Mouse (Mus musculus) spleen, postnatal 10 days (tissue): Measurements from ENCODE around the gene Slc27a1.

Experiments
- DNase-seq, 2 experiments: peaks; one replicate each; pipeline ENCODE4 v3.0.0; 2021 to 2022; ENCODE audit warnings: low spot score in 2 of 2

The Slc27a1 gene

DNA sequence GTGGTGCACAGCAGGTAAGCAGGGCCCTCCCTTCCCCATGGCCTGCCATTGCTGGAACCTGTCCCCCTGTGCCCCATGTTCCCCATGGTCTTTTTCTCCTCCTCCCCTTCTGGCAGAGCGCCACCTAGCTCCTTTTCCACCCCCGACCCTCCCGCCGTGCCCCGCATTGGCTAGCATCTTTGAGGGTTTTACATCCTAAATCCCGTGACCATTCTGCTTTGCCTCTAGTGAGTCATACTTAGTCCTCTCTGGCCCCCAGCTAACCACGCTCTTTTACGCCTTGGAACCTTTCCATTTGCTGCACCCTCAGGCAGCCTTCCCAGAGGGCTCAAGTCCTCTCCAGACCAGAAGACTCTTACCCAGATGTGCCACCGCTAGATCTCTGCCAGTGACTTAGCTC is 11.5 kb downstream of the Slc27a1 start:
- no peak for DNase-seq

DNA sequence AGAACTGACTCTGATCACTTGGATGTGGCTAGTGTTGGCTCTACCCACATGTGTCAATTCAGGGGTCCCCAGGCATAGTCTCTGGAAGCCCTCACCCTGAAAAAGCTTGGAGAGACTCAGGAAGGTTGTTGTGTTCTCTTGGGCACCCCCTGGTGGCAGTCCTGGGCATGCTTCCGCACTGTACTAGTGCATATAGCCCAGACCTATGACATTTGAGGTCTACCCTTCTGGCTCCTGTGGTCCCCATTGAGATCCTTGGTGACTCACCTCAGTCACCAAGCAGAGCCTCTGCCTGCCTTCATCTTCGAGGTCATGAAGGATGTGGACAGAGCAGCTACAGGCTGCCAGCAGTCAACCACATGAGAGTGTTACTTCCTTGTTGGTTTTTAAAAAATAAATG is 18.2 kb downstream of the Slc27a1 start:
- DNase-seq: peak; percentile 46 to 76

DNA sequence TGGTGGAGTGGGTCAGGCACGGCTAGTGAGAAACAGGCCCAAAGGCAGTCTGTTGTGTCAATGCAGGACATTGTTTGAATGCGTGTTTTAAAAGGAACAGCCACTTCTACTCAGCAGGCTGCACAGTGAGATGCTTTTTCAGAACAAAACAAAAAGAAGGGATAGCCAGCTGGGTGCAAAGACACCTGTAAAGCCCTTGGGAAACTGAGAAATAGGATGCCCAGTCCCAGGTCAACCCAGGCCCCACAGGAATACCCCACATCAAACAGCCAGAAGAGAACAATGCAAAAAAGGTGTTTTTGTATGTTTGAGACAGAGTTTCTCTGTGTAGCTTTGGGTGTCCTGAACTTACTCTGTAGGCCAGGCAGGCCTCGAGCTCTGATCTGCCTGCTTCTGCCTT is 20.1 kb downstream of the Slc27a1 start:
- no peak for DNase-seq

DNA sequence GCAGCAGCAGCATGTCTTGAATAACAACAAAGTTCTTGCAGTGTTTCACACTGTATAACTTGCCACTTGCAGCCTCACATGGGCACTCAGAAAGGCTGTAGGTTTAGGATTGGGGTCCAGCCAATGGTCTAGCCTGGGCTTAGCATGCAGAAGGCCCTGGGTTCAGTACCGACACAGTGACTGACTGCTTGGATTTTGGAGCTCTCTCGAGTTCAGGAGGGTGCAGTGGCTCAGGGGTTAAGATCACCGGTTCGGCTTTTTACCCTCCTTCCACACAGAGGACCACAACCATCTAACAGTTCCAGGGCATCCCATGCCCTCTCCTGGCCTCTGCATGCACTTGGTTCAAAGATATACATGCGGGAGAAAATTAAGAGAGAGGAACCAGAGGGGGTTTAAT is 22.3 kb downstream of the Slc27a1 start:
- no peak for DNase-seq

DNA sequence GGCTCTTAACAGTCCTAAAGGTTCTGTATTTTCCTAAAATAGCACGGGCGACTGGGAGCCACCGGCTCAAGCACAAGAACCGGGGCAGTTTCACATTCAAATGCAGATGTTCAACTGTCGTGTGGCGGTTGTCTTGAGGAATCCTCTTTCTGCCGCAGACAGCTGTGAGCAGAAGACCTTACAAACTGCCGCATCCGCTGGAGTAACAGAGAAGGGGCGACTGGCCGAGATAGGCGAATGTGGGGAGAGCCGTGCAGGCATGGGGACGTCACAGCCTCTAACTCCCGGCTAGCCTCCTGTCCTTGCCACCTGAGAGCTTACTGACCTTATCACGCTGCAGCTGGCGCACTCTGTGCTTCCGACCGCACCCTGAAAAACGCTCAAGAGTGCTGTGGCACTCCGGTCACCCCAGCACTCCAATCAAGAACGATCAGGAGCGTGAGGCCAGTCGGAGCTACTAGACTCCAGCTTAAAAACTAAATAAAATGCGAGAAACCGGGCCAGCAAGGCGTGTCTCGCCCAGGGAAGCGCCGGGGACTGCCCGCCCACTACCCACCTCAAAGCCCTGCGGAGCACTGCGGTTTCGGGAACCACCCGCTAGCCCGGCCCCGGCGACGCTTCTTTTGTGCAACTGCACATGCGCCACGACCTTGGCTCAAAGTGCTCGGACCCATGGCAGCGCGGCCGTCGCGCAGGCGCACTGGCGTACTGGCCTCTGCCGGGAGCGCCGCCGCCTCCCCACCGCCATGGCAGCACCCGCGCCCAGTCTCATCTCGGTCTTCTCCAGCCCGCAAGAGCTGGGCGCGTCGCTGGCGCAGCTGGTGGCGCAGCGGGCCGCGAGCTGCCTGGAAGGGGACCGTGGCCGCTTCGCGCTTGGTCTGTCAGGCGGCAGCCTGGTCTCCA is 23.0 kb downstream of the Slc27a1 start, which contains the start of gene Pgls:
TSS of gene Pgls (plus strand) at position 706 of the 903 bp plus-strand sequence.
- DNase-seq: peak; percentile 85 to 92

DNA sequence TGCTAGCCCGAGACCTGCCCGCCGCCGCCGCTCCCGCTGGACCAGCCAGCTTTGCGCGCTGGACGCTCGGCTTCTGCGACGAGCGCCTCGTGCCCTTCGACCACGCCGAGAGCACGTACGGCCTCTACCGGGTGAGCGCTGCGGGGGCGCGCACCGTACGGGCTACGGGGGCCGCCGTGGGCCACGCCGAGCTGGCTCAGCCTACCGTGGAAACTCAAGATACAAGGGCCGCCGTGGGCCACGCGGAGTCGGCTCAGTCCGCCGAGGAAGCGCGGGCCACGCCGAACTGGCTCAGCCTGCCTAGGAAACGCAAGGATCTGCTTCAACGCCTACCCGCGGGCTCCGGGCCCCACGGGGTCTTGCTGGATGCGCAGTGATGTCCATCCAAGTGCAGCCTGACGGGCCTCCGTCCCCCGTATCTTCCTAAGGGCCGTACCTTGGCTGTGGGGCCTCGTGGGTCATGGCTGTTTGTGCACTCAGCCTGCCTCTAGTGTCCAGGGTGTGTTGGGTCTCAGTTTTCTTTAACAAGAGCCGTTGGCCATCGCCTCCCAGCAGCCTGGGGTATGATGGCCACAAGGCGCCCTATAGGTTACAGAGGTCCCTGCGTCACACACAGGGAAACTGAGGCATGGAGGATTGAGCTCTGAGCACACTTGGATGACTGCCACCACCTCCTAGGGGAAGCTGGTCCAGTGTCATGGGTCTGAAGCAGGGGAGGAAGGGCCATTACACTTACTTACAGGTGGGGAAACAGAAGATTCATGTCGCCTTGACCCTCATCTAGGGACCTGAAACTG is 23.9 kb downstream of the Slc27a1 start:
- peak in 1 of 2 experiments; percentile 76 for DNase-seq

DNA sequence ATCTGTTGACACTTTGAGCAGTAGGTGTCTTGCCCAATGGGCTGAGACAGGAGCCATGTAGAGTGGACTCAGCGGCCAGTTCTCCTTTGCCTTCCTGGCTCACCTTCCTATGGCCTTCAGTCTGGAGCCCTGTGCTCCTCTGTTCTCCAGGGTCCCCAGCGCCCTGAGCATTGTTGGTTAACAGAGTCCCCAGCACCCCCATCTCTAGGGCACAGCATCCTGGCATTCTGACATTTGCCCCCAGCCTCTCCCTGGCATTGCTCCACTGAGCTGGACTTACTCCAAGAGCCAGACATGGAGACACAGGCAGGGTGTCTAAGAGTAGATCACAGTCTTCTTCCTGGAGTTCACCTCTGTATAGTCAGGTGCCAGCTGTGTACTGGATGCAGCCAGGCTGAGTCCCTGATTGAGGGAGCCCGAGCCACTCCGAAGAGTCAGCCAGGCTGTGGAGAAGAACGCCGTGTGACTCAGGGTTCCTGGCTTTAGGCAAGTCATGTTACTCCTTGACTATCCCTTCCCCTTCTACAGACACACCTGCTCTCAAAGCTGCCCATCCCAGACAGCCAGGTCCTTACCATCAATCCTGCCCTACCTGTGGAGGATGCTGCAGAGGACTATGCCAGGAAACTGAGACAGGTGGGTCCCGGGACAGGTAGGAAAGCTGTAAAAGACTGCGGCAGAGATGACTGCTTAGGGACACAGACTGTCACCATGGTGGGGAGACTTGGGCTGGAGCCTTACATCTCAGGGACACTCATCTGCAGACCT is 25.1 kb downstream of the Slc27a1 start:
- DNase-seq: no peak

DNA sequence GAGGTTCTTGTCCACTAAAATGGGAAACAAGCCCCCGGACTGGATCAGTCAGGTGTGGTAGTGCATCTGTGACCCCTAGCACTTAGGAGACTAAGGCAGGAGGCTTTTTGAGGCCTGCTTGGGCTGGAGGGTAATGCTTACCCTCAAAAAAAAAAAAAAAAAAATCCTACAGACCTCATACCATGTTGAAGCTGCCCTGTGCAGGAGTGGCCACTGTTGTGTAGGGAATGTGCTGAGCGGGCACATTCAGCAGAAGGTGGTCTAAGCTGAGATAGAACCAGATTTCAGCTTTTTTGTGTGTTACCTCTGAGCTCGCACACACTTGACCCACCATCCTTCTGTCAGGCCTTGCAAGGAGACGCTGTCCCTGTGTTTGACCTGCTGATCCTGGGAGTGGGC is 25.6 kb downstream of the Slc27a1 start:
- DNase-seq: no peak

DNA sequence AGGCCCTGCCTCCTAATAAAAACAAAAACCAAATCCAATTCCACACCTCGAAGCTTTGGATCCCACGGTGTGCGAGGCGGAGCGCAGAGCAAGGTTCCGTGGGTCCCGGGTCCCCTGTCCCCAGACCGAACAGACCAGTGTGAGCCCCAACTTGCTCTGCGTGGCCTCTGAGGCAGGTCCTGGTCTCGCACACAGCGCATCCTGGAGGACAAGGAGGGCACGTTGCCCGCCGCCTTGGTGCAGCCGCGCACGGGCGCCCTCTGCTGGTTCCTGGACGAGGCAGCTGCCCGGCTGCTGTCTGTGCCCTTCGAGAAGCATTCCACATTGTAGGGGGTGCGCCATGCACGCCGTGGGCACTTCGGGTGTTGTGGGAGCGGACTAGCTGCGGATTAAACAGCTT is 27.2 kb downstream of the Slc27a1 start:
- peak; percentile 90 to 94 for DNase-seq

DNA sequence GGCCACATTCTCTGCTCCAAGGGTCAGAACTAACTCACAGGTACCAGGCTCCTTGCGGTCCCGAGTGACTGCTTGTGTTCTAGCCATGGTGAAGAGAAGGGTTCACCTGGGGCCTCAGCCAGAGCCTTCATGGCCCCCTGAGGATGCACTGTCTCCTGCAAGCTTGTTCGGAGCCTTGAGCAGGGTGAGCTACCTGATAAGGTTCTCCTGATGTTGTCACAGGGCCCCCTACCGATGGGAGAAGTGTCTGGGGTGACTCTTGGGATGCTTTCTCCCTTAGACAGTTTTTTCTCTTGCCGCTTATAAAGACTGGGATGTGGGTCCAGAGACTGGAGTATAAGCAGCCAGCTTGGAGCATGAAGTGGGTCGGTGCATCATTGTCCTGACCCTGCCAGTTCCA is 27.7 kb downstream of the Slc27a1 start:
- DNase-seq: no peak

DNA sequence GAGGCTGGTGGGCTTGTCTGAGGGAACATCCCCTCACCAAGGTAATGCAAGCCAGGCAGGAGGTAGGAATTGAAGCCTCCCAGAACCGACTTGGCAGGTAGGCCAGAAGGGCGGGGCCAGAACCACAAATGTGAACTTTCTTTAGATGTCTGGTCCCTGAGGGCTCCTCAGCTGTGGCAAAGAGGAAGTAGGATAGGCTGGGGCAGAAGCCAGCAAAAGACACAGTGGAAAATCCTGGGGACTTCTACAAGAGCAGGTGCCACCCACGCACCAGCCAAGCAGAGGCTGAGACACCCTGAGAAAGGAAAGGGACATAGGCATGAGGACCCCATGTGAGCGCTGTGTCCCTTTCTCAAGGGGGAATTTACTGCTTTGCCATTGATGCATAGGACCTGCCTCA is 28.1 kb downstream of the Slc27a1 start:
- DNase-seq: peak in 1 of 2 experiments; percentile 68

DNA sequence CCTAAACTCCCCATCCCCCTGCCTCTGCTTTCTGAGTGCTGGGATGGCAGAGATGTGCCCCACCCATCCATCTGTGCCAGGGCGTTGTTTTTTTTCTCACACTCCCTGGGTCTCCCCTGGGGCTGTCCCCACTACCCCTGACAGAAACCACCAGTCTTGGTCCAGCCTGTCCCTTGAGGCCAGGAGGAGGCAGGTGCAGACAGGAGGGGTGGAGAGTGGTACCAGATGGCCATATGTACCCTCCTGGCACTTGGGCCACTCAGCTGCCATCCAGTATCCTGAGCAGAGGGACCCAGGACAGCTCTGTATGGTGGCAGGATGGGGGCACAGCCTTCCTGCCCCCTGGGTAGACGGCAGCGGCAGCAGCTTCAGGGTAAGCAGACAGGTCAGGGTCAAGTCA is 28.8 kb downstream of the Slc27a1 start, which contains the start of gene Fam129c:
TSS of gene Fam129c (plus strand) at position 198 of the 400 bp plus-strand sequence.
- DNase-seq: peak; percentile 29 to 58

DNA sequence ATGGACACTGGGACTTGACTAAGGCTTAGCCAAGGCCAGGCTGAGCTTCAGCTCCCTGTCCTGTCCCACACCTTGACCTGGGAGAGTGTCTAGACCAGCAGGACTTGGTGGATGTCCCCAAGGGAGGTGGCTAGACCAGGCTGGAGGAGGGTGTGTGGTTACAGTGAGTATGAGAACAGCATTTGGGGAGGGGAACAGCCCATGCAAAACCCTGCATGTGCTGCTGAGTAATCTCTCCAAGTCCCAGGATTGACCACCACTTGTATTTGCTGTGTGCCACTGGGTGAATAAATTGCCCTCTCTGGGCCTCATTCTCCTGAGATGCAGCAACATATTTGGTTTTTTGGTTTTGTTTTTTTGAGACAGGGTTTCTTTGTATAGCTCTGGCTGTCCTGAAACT is 29.7 kb downstream of the Slc27a1 start:
- DNase-seq: no peak

DNA sequence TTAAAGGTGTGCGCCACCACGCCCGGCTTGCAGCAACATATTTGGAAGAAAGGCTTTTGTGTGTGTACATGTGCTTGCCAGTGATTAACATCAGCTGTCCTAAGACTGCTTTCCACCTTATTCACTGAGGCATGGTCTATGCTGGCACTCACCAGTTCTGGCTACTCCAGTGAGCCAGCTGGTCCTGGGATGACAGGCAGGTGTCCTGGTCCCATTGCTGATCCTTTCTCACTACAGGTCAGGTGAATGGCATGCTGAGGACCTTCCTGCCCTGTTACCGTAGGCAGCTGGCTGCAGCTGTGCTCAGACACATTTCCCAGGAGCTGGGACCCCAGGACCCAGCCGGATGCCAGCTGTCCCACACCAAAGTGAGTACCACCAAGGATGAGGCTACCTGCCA is 30.2 kb downstream of the Slc27a1 start:
- no peak for DNase-seq

DNA sequence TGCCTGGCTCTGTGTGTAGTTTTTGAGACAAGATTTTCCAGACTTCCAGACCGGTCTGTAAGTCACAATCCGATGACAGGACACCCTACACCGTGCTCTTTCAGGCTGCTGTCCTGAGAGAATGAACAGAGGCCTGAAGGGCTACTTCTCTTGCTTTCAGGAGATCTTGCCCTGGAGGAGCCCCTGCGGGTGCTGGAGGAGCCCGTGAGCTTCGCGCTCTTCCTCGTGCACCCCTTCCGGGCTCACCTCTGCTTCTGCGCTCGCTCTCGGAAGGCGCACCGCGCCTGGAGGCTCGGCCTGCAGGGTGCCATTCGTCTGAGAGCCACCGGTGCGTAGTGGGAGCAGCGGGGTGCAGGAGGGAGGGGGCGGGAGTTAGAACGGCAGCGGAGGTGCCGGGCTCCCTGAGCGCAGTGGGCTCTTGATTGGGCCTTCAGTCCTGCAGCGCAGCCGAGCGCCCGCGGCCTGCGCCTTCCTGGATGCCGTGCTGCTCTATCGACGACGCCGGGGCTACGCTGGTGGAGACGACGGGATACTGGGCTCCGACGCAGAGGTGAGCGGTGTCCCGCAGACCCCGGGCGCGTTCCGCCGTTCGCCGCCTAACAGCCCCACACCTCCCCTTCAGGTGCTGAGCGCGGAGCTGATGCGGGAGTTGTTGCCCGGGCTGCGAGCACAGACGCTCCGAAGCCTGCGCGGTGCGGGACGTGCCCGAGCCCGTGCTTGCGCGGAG is 33.4 kb downstream of the Slc27a1 start:
- peak in 1 of 2 experiments; percentile 47 for DNase-seq

DNA sequence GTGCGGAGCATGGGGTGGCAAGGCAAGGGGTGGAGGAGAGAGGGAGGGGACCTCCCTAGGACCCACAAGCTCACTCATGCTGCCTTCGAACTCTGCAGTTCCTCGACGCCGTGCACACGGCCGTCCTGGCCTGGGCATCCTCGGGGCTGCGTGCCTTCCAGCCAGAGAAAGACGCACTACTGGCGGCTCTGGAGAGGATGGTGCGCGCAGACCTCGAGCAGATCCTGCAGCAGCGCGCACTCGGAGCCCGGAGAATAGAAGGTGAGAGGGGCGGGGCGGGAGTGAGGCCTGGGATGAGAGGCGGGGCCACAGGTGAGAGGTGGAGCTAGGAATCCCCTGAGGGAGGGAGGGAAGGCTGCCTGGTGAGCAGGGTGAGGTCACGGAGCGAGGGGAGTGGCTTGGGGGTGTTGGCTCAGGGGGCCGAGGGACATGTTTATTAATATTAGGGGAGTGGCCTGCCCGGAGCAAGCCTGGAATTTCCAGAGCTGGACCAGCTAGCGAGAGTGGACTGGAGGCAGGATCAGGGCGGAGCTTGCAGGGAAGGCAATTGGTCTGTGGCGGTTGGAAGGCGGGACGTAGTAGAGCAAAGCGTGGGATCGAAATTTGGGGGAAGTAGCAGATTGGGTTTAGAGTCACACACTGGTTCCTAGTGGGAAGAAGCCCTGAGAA is 34.1 kb downstream of the Slc27a1 start:
- DNase-seq: no peak

DNA sequence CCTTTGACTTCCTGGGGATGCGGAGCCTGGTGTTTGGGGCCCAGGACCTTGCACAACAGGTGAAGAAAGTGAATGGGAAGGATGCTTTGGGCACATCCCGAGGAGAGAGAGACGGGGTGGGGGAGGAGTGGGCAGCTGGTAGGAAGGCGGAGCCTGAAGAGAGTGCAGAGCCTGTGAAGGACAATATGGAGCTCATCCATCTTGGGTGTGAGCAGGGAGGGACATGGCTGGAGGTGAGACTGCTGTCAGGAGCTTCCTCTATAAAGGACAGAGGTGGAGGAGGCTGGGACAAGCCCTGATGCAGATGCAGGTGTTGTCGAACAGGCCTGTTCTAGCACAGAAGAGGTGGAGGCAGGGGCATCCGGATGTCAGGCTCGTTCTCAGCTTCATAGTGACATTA is 35.3 kb downstream of the Slc27a1 start:
- DNase-seq: no peak

DNA sequence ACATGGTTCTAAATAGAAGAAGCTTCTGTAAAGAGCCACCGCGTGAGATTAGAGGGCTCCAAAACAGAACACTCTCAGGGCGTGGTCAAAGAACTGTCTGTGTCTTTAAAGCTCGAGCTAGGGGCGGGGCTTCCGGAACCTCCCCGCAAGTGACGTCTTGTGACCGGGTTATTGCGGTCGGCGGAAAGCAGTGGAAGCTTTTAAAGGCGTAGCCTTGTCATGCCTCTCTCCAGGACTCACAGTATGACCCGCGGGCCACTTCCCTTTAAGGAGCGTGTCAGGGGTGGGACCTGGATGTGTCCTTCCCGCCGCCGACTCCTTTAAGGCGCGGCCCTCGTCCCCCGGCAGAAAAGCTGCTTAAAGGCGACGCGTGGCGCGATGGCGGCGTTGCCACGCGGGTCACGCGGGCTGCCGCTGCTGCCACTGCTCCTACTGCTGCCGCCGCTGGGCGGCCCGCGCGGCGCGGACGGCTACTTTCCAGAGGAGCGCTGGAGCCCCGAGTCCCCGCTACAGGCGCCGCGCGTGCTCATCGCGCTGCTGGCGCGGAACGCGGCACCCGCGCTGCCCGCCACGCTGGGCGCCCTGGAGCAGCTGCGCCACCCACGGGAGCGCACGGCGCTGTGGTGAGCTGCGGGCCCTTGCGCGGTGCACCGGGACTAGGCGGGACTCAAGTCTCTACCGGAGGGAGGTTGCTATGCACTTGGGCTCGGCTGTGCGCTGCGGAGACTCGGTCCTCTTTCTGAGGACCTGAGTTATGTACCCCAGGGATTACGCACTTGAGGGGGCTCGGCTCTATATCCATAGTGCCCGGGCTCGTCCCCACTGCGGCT is 42.4 kb downstream of the Slc27a1 start, which contains the start of gene Colgalt1:
TSS of gene Colgalt1 (plus strand) at position 177 of the 830 bp plus-strand sequence.
- peak; percentile 87 to 97 for DNase-seq

DNA sequence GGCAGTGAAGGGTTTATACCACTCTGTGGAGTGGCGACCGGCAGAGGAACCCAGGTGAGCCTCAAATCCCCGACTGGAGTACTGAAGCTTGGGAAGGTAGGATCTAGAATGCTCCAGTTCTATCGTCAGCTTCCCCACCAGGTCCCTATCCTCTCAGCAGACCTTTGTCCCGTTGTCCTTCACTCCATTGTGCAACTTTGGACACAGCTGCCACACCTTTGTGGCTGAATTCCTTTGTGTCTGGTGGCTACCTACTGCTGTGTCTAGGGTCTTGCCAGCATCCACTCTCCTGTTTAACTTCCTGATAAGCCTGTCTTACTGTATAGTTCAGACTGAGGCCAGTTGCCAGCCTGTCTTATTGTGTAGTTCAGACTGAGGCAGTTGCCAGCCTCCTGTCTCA is 43.5 kb downstream of the Slc27a1 start:
- no peak for DNase-seq

DNA sequence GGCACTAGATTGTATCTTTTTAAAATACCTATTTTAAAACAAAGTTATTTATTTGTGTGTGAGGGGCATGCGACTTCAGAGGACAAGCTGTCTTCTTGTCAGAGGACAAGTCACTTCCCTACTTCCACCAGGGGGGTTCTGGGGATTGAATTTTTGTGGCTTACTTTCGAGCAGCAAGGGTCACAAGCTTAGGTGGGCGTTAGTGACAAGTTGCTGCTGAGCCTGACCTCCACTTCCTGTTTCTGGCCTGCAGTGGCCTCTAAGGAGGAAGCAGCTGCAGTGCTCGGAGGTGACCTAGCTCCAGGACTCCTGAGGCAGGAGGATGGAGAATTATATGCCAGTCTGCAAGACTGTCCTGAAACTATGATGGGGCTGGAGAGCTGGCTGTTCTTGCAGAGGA is 44.7 kb downstream of the Slc27a1 start:
- no peak for DNase-seq
